Mouse (Mus musculus) heart, postnatal 0 days (tissue): ENCODE data around the gene Klhl18.

ENCODE experiments used
- CTCF ChIP-seq: IDR thresholded peaks from 2 replicates; pipeline ENCODE4 v1.5.1; 2016; ENCODE audit warnings: antibody characterized with exemption, control low read depth, low read depth
- EP300 ChIP-seq: IDR thresholded peaks from 2 replicates; pipeline ENCODE4 v1.6.1; 2016; ENCODE audit warnings: antibody characterized with exemption, low read depth

- no peak; the same call in 1 of the 2 replicates for TF ChIP-seq CTCF
- no peak for TF ChIP-seq EP300
These were observed 36.4 kb downstream of the Klhl18 start for GRCm38 (mm10) chr9:110440049-110440448.
